Mouse (Mus musculus) right cerebral cortex, postnatal 4 days (tissue): ENCODE measurements around the gene Ppcdc.

ENCODE experiments used
- DNase-seq: peaks from one replicate; pipeline ENCODE4 v3.0.0-alpha.2; 2022

Ppcdc gene

DNA sequence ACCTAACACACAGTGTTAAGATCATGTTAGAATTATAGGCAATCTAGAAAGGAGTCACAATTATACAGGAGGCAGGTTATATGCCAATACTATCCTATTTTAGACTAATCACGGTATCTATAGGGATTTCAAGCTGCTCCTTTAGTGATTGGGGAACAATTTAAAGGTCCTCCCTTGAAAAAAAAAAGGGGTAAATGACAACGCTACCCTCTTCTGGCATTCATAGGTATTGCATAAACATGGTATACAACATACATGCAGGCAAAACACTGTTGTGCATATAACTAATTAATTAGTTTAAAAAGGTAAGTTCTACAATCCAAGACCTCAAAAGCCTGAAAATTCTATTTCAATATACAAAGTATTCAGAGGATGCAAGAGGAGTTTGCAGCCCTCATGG is 88.6 kb downstream of the Ppcdc start:
- DNase-seq: no peak

DNA sequence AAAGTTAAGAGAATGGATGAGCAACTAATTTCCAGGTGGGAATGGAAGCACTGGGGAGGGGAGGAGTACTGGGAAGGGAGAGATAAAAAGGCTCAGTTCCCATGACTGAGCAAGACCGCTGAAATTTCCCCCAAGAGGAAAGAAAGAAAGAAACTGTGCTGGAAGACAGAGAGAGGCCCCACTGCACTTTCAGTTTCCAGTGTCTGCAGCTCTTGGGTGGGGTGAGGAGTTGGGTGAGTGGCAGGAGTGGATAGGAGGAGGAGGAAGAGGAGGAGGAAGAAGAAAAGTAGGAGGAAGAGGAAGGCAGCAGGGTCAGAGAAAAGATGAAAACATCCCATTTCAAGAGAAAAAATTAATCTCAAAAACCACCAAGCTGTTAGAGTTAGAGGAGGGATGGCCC is 94.0 kb downstream of the Ppcdc start:
- no peak for DNase-seq

DNA sequence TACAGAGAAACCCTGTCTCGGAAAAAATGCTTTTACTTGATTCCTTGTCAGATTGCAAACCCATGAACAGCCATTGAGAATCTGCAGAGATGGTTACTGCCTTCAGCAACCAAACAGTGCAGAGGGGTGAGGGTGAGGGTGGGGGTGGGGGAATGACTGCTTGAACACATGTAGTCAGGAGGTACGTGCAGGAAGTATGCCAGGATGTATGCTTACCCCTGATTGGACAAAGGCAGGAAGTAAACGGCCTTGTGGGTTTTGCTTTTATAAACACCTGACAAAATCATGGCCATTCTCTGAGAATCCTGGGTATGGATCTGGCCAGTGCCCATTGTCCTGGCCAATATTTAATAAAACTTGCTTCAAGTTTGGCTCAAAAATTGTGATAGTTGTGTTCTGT is 96.2 kb downstream of the Ppcdc start:
- no peak for DNase-seq

DNA sequence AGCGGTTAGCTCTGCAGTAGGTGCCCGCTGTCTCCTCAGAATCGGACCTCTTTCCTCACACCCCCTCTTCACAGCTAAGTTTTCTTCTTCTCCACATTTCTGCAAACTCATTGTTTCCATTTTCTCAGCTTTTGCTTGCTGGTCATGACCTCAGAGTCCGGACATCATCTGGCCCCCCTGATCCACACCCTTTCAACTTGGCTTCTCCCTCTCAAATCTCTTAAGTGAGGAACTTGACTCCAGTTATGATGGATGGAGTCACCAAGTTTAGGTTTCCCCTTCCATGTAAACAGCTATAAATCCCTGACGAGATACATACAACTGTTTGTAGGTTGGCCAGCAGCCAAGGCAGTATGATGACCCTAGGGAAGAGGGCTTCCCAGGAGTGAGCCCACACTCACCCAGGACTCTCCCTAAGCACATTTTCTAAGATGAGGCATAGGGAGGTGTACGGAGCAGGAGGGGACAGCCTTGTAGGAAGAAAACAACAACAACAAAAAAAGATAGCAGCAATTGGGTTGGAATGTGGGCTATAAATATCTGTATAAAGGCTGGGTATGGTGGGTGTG is 96.9 kb downstream of the Ppcdc start:
- DNase-seq: no peak

DNA sequence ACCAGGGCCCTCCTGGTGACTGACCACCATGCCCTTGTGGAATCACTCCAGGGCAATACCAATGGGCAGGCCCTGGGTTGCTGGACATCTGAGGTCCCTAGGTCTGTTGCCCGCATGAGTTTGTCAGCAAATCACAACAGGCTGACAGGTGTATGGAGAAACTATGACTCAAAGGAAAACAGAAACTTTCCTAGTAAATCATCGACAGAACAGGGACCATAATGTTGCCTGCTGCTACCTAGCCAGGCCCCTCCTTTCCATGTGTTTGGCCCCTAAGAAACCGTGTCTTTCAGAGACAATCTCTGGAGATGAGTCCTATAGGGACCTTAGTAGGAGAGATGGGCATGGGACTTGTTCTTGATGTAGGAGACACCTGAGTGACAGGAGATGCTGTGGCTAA is 97.7 kb downstream of the Ppcdc start:
- DNase-seq: no peak

DNA sequence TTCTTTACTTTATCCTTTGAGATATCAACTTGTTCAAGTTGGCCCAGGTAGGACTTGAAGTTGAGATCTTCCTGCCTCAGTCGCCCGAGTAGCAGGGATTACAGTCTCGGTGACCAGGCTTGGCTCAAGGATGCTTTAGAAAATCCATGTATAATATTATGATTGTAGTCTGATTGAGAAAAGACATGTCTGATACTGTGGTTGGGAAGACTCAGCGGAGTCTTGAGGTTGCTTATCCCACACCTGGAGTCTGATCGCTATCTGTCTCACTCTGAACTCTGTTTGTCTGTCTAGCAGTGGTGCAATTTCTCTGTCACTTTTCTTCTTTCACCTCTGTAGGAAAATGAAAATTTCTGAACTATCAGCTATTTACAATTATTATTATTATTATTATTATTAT is 99.6 kb downstream of the Ppcdc start:
- no peak for DNase-seq

DNA sequence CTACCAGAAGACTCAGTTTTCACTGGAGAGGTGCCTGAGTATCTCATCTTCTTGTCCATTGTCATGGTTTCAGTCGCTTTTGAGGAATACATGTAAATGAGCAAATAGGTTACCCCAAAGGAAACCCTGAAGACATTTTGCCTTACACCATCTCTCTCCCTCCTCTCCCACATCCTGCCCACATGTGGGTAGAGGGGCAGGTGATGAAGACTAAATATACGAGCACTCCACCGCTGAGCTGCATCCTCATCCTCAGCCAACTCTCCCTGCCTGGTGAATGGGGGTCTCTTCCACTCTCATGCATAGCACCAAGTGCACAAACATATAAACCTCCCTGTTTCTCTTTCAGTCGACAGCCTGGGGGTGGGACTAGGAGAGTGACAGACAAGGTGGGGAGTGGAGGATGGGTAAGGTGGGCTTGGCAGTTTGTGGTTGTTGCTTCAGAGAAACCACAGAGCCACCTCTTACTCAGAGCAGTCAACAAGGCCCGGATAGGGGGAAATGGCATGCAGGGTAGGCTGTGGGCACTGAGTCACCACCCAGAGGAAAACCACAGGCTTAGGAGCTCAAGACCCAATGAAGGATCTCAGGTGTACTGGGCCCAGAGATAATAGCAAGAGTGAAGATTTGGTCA is 100.2 kb downstream of the Ppcdc start:
- no peak for DNase-seq

DNA sequence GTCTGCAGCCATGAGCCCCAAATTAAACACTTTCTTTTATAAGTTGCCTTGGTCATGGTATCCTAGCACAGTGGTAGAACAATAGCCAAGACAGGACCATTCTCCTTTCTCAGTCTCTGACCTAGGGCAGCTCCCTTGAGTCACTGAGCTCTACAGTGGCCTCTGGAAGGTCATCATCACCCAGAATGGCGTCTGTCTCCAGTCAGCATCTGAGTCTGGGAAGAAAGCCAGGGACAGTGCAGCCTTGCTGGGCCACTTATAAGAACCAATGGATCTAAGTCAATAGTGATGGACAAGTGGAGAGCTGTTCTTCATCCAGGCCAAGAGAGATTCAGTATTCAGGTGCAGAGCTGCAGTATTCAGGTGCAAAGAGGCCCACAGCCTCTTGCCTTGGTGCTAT is 101.2 kb downstream of the Ppcdc start:
- no peak for DNase-seq
